Mouse (Mus musculus) CH12.LX (cell line): ENCODE results near the gene Mtg1. TPM values are rescaled to one million over a fixed set of nuclear protein-coding genes. Genes with fewer than 3 reads are reported as not detected.
"Not testable (repeated sequence)": the region's sequence is repeated elsewhere in the genome, so short reads cannot be mapped to it uniquely, and the experiment has no call there.

ENCODE experiments used
- DNase-seq: peaks from one replicate; pipeline ENCODE4 v3.0.0-alpha.2; 2013; ENCODE audit errors: extremely low read depth
- H3K27ac ChIP-seq: 2 replicates; pipeline ENCODE4 v1.5.1; 2012; ENCODE audit warnings: low read depth, mild to moderate bottlenecking, control low read depth, moderate library complexity; ENCODE audit not compliant: insufficient read depth
- H3K27me3 ChIP-seq: replicated peaks from 2 replicates; pipeline ENCODE3; 2012; ENCODE audit warnings: inconsistent platforms
- H3K36me3 ChIP-seq, 2 experiments: replicated peaks in 1 of 2; 2 replicates each; pipeline versions ENCODE3 to v1.6.1; 2012; ENCODE audit warnings: inconsistent platforms in 1 of 2, low read length in 1 of 2, mild to moderate bottlenecking in 1 of 2, mixed read lengths in 1 of 2, moderate library complexity in 1 of 2; ENCODE audit not compliant: control insufficient read depth in 1 of 2, insufficient read depth in 1 of 2
- H3K4me1 ChIP-seq, 2 experiments: 2 replicates each; pipeline ENCODE4 v1.6.1; 2012; ENCODE audit warnings: inconsistent platforms in 1 of 2, moderate library complexity in 1 of 2; ENCODE audit not compliant: insufficient read depth in 2 of 2, control insufficient read depth in 1 of 2
- H3K4me2 ChIP-seq: 2 replicates; pipeline ENCODE4 v1.6.1; 2012; ENCODE audit warnings: low read depth, mild to moderate bottlenecking, control low read depth; ENCODE audit not compliant: poor library complexity, insufficient read depth, severe bottlenecking
- H3K4me3 ChIP-seq, 3 experiments: fragments of 150-350 bp in 1 of 3; sonication (generic) in 1 of 3; replicated peaks in 1 of 3; 2 replicates each; pipeline versions ENCODE3 to v1.5.1; 2011 to 2012; ENCODE audit warnings: low read depth in 2 of 3, low read length in 2 of 3, mild to moderate bottlenecking in 2 of 3, moderate library complexity in 2 of 3, control low read depth in 1 of 3, improper control_type of control experiment in 1 of 3, inconsistent platforms in 1 of 3, mixed read lengths in 1 of 3; ENCODE audit not compliant: poor library complexity in 1 of 3
- H3K79me2 ChIP-seq: replicated peaks from 2 replicates; pipeline ENCODE4 v1.6.1; 2012; ENCODE audit warnings: mild to moderate bottlenecking, moderate library complexity; ENCODE audit not compliant: control insufficient read depth, poor library complexity, insufficient read depth, severe bottlenecking; ENCODE audit errors: extremely low read depth
- H3K9ac ChIP-seq: 2 replicates; pipeline ENCODE4 v1.6.1; 2012; ENCODE audit warnings: low read depth, mild to moderate bottlenecking, control low read depth, moderate library complexity; ENCODE audit not compliant: insufficient read depth
- H3K9me3 ChIP-seq: replicated peaks from 2 replicates; pipeline ENCODE3; 2012; ENCODE audit warnings: low read length, inconsistent platforms, mixed read lengths
- CTCF ChIP-seq, 2 experiments: IDR thresholded peaks in 1 of 2; conservative IDR thresholded peaks in 1 of 2; 2 replicates each; pipeline ENCODE4 v1.5.1; 2011 to 2012; ENCODE audit warnings: low read depth in 2 of 2, low read length in 2 of 2, improper control_type of control experiment in 1 of 2, inconsistent platforms in 1 of 2, mild to moderate bottlenecking in 1 of 2, moderate library complexity in 1 of 2
- ETS1 ChIP-seq: conservative IDR thresholded peaks from 2 replicates; pipeline ENCODE4 v1.6.1; 2012; ENCODE audit warnings: low read depth, mild to moderate bottlenecking, inconsistent platforms, low read length, improper control_type of control experiment, moderate library complexity
- GABPA ChIP-seq: IDR thresholded peaks from 2 replicates; pipeline ENCODE4 v1.6.1; 2012; ENCODE audit warnings: low read depth, low read length, improper control_type of control experiment, inconsistent platforms; ENCODE audit not compliant: insufficient replicate concordance
- MXI1 ChIP-seq: IDR thresholded peaks from 2 replicates; pipeline ENCODE4 v1.6.1; 2011; ENCODE audit warnings: mild to moderate bottlenecking, low read depth, low read length, improper control_type of control experiment
- USF2 ChIP-seq: conservative IDR thresholded peaks from 2 replicates; pipeline ENCODE4 v1.6.1; 2011; ENCODE audit warnings: low read depth, low read length, improper control_type of control experiment
- dilution Hi-C: fragments of 300-500 bp; cut with MboI; formaldehyde crosslinking; loops from 2 replicates; pipeline ENCODE4 v1.14.3; 2020; ENCODE audit warnings: low sequenced_read_pairs; ENCODE audit not compliant: extremely low pct_unique_long_range_greater_than_20kb, extremely low pct_ligation_motif_present
- in situ Hi-C: fragments of 300-500 bp; cut with MboI; formaldehyde crosslinking; loops from 3 replicates; pipeline ENCODE4 v1.14.3; 2019; ENCODE audit warnings: low sequenced_read_pairs, low pct_ligation_motif_present, low pct_unique_long_range_greater_than_20kb, mixed read lengths
- polyA plus RNA-seq: library from polyadenylated mRNA; unstranded; fragments of >175 nt; gene quantifications from 2 replicates; pipeline ENCODE4 v1.2.1, GENCODE M21; 2012; ENCODE audit warnings: low read depth; ENCODE audit not compliant: insufficient read length
- total RNA-seq, 2 experiments: library from RNA; depleted of rRNA; stranded (reverse); fragments of 300-350 nt in 1 of 2; fragments of >200 nt in 1 of 2; gene quantifications; 2 replicates each; pipeline ENCODE4 v1.2.3; 2012 to 2014

Gene Mtg1
- total and polyA plus RNA-seq, 3 experiments: 26.6 to 39.8 (median 29.4) TPM

- dilution Hi-C loops: no loop called here
Observed at GRCm38 (mm10) chr7:140127911-140128310, 9.5 kb upstream of the Mtg1 start.

GRCm38 (mm10) chr7:140132184-140132583 lies 5.2 kb upstream of the Mtg1 start:
- H3K27me3 ChIP-seq, DNase-seq, dilution Hi-C loops, H3K27ac ChIP-seq, H3K79me2 ChIP-seq, H3K4me3 ChIP-seq, H3K4me2 ChIP-seq, H3K9ac ChIP-seq, H3K9me3 ChIP-seq: not testable (repeated sequence)
- Histone ChIP-seq H3K4me1 (peaks cover under 1 to 31% of the 10 kb centered on the region in 2 experiments; a peak in 2 of 4 replicates), H3K36me3 (peaks cover 34 to 70% of the 10 kb centered on the region in 2 experiments)
- in situ Hi-C loops: loop anchor here (10.0 kb wide), 2 partner anchors 137 to 217 kb away; partner anchors contain the start of gene Adam8

More at GRCm38 (mm10) chr7:140127911-140128310, 9.5 kb upstream of the Mtg1 start:
- H3K36me3 ChIP-seq: peaks cover 24 to 40% of the 10 kb centered on the region in 2 experiments
- H3K4me2 ChIP-seq: peak overlapping the region; percentile 8; the same call in 1 of the 2 replicates
- H3K27me3 ChIP-seq: no peaks in the 10 kb centered on the region
- TF ChIP-seq MXI1 (no peak), CTCF (conservative IDR thresholded peaks at IDR 0.05 in 1 of 2, IDR thresholded peaks at IDR 0.05 in 1 of 2; ENCODE audit: low read depth in 2 of 2, low read length in 2 of 2) (no peak), GABPA (no peak), USF2 (no peak), ETS1 (no peak)
- TF ChIP-seq, all 38 proteins: peak for 0
- no peak overlapping the region; the same call in 1 of the 2 replicates for H3K9ac ChIP-seq
- DNase-seq: no peak
- no peaks in the 10 kb centered on the region for H3K9me3 ChIP-seq
- in situ Hi-C loops: no loop called here
- peaks cover 14 to 53% of the 10 kb centered on the region in 2 experiments for H3K4me1 ChIP-seq
- H3K79me2 ChIP-seq: peaks cover 3% of the 10 kb centered on the region
- no peak overlapping the region for H3K27ac ChIP-seq
- H3K4me3 ChIP-seq: peak overlapping the region in 1 of 3 experiments; percentile 1

- DNase-seq, H3K9me3 ChIP-seq, H3K4me3 ChIP-seq, H3K9ac ChIP-seq, dilution Hi-C loops, H3K27me3 ChIP-seq, H3K4me2 ChIP-seq, H3K79me2 ChIP-seq, H3K27ac ChIP-seq: not testable (repeated sequence)
- peaks cover 34 to 64% of the 10 kb centered on the region in 2 experiments for H3K36me3 ChIP-seq
- in situ Hi-C loops: loop anchor here (10.0 kb wide), 2 partner anchors 139 to 219 kb away; partner anchors contain the start of gene Adam8
- H3K4me1 ChIP-seq: peaks cover 0 to 18% of the 10 kb centered on the region in 2 experiments; a peak in 1 of 4 replicates
Observed at GRCm38 (mm10) chr7:140134033-140134432, 3.3 kb upstream of the Mtg1 start.
